Mouse (Mus musculus) embryonic facial prominence, embryonic 14.5 days (tissue): ENCODE results near the gene Psmc6. TPM values are rescaled to one million over a fixed set of nuclear protein-coding genes. Genes with fewer than 3 reads are reported as not detected.

Source experiments
- polyA plus RNA-seq: library from polyadenylated mRNA; unstranded; fragments of >200 nt; fragmentation: Nextera tagmentation; extraction: Ambion mirVana; gene quantifications from 2 replicates; pipeline ENCODE4 v1.2.1, GENCODE M21; 2014

The Psmc6 gene
- polyA plus RNA-seq, 1 experiment from 2014 or later, result 153 TPM

Other genes with a start within 250 kb of the Psmc6 start
- gene Gpr137c, start 110.1 kb upstream of the Psmc6 start, polyA plus RNA-seq, result 3.5 and 3.7 TPM in 2 replicates
- 18.0 and 18.7 TPM in 2 replicates for gene Txndc16, start 109.5 kb upstream of the Psmc6 start, polyA plus RNA-seq
- gene Ero1l, start 11.0 kb upstream of the Psmc6 start, polyA plus RNA-seq, result 31.0 and 33.7 TPM in 2 replicates
- 77.4 and 77.5 TPM in 2 replicates for gene Styx, start 21.3 kb downstream of the Psmc6 start, polyA plus RNA-seq
- 51.1 and 55.5 TPM in 2 replicates for gene Gnpnat1, start 75.1 kb downstream of the Psmc6 start, polyA plus RNA-seq
- 132 and 153 TPM in 2 replicates for gene Fermt2, start 200.3 kb downstream of the Psmc6 start, polyA plus RNA-seq